Mouse (Mus musculus) layer of hippocampus, adult 11-12 months (tissue): ENCODE measurements around the gene Neurl1a.

Experiments used
- DNase-seq: peaks from one replicate; pipeline ENCODE4 v3.0.0; 2022; ENCODE audit warnings: low spot score

The Neurl1a gene

GRCm38 (mm10) chr19:47286886-47287450 is 108.3 kb downstream of the Neurl1a start:
- no peak for DNase-seq

- DNase-seq: no peak
Observed at GRCm38 (mm10) chr19:47291307-47292080, 112.9 kb downstream of the Neurl1a start.

- no peak for DNase-seq
Observed at GRCm38 (mm10) chr19:47292451-47292951, 113.9 kb downstream of the Neurl1a start.

- DNase-seq: no peak
Observed at GRCm38 (mm10) chr19:47298100-47298499, 119.5 kb downstream of the Neurl1a start.

- no peak for DNase-seq
Observed at GRCm38 (mm10) chr19:47301303-47302190, 122.9 kb downstream of the Neurl1a start.

- no peak for DNase-seq
Observed at GRCm38 (mm10) chr19:47302191-47302852, 123.7 kb downstream of the Neurl1a start.

GRCm38 (mm10) chr19:47303128-47303527 is 124.5 kb downstream of the Neurl1a start:
- DNase-seq: no peak

GRCm38 (mm10) chr19:47304170-47304745 is 125.6 kb downstream of the Neurl1a start:
- DNase-seq: no peak

GRCm38 (mm10) chr19:47305401-47305800 is 126.8 kb downstream of the Neurl1a start:
- no peak for DNase-seq

- no peak for DNase-seq
Observed at GRCm38 (mm10) chr19:47306128-47306916, 127.7 kb downstream of the Neurl1a start.

GRCm38 (mm10) chr19:47306917-47307315 is 128.3 kb downstream of the Neurl1a start:
- no peak for DNase-seq
